ENCODE assay signal across 8 mouse cellular contexts in genomic region chr10:75794880-75795279, GRCm38 (mm10). TPM values are rescaled to one million over a fixed set of nuclear protein-coding genes. Genes with fewer than 3 reads are reported as not detected.
DNase-seq lines count a peak whose midpoint lies in the region; ATAC-seq and TF ChIP-seq lines count a peak whose summit lies in the region.
"Had no signal": no experiment of that assay in that cellular context is flagged by ENCODE, and none has a peak within 500 bp of the region (broad histone marks: within the 10 kb centered on the region; RNA-seq: fewer than 3 reads in every experiment).

No protein-coding gene starts in this region.

- H3K4me2 ChIP-seq in liver, postnatal 0 days (ENCODE audit: low read depth, low read length): peak overlapping the region; percentile 51
- H3K4me2 ChIP-seq: forebrain, embryonic 15.5 days had no signal

- TF ChIP-seq CTCF in kidney, adult 2 months (conservative IDR thresholded peaks at IDR 0.05; ENCODE audit: insufficient read depth, insufficient read length, low read depth, low read length): no peak
- no peak for TF ChIP-seq CTCF in liver, postnatal 0 days (IDR thresholded peaks at IDR 0.05; ENCODE audit: low read depth)

- H3K9ac ChIP-seq in liver, postnatal 0 days (replicated peaks): 0 out of 2 replicates have a peak overlapping the region, but pooled peaks have one; percentile 18
- H3K9ac ChIP-seq: forebrain, embryonic 15.5 days had no signal

- peak; percentile 45 for ATAC-seq in liver, postnatal 0 days
- ATAC-seq in frontal cortex, adult (ENCODE audit: low TSS enrichment): no peak
- ATAC-seq: forebrain, embryonic 15.5 days had no signal

- H3K4me3 ChIP-seq in kidney, adult 2 months (ENCODE audit: insufficient read depth, low read depth, low read length): no peak overlapping the region
- 0 out of 2 replicates have a peak overlapping the region, but pooled peaks have one; percentile 7 for H3K4me3 ChIP-seq in liver, postnatal 0 days (ENCODE audit: low read depth, low read length)
- H3K4me3 ChIP-seq: forebrain, embryonic 15.5 days had no signal

- H3K9me3 ChIP-seq in liver, postnatal 0 days (ENCODE audit: low read length): no peaks in the 10 kb centered on the region
- H3K9me3 ChIP-seq: forebrain, embryonic 15.5 days had no signal

- TF ChIP-seq POLR2A in kidney, adult 2 months (IDR thresholded peaks at IDR 0.05; ENCODE audit: low read depth, low read length): no peak

- DNase-seq in 3T3-L1 (ENCODE audit: low read depth, low spot score) (peak; percentile 49), NIH3T3 (ENCODE audit: low read depth) (peak; percentile 58)
- DNase-seq in kidney, adult 2 months: peak; percentile 89
- DNase-seq in liver, postnatal 0 days: no peak
- DNase-seq in c-Kit-positive CD71-positive TER-119-positive erythroid progenitor cells, embryonic 14.5 days (ENCODE audit: low spot score): no peak
- DNase-seq in frontal cortex, adult 2 months (ENCODE audit: extremely low spot score in 1 of 2, low spot score in 1 of 2): no peak

- peak; percentile 42; the same call in 1 of the 2 replicates for TF ChIP-seq EP300 in liver, postnatal 0 days (IDR thresholded peaks at IDR 0.05; ENCODE audit: low read depth)

- peaks cover 20% of the 10 kb centered on the region for H3K4me1 ChIP-seq in kidney, adult 2 months (ENCODE audit: control insufficient read depth, insufficient read depth, low read length)
- peaks cover 15% of the 10 kb centered on the region for H3K4me1 ChIP-seq in liver, postnatal 0 days (ENCODE audit: insufficient read depth)

- H3K27me3 ChIP-seq in kidney, adult 2 months (replicated peaks; ENCODE audit: control insufficient read depth, insufficient read depth, low read length): no peaks in the 10 kb centered on the region
- no peaks in the 10 kb centered on the region for H3K27me3 ChIP-seq in liver, postnatal 0 days (ENCODE audit: insufficient read depth, low read length)
- H3K27me3 ChIP-seq: forebrain, embryonic 15.5 days had no signal

- H3K36me3 ChIP-seq in kidney, adult 2 months (ENCODE audit: control insufficient read depth, insufficient read depth, low read length): no peaks in the 10 kb centered on the region
- no peaks in the 10 kb centered on the region for H3K36me3 ChIP-seq in liver, postnatal 0 days (replicated peaks; ENCODE audit: insufficient read depth, low read length)
- H3K36me3 ChIP-seq: forebrain, embryonic 15.5 days had no signal

- peak overlapping the region; percentile 72 for H3K27ac ChIP-seq in kidney, adult 2 months (ENCODE audit: insufficient read depth, low read depth, low read length)
- H3K27ac ChIP-seq in liver, postnatal 0 days (ENCODE audit: low read depth): peak overlapping the region; percentile 77
- H3K27ac ChIP-seq: forebrain, embryonic 15.5 days had no signal

- WGBS in kidney, adult 2 months: 22% methylated on average over 3 of the region's 3 CpGs
- 10% methylated on average over 3 of the region's 3 CpGs for WGBS in liver, postnatal 0 days (ENCODE audit: insufficient replicate concordance)

RNA-seq across cellular contexts. Expression of gene Gstt1, which starts 3.5 kb away (rescaled TPM):
- polyA plus RNA-seq in kidney, adult 2 months (2012; rRNA removed): 492 and 514 TPM in 2 replicates
- polyA plus RNA-seq in liver, postnatal 0 days (2015; fragmentation: Nextera tagmentation; extraction: Ambion mirVana): 77.5 and 78.5 TPM in 2 replicates
- 29.8 and 39.9 TPM in 2 replicates for polyA plus RNA-seq in frontal cortex, adult 2 months (2012; rRNA removed)

RNA-seq across cellular contexts. Expression of gene Gstt3, which starts 13.7 kb away (rescaled TPM):
- 97.4 and 108 TPM in 2 replicates for polyA plus RNA-seq in kidney, adult 2 months (2012; rRNA removed)
- 32.6 and 39.3 TPM in 2 replicates for polyA plus RNA-seq in liver, postnatal 0 days (2015; fragmentation: Nextera tagmentation; extraction: Ambion mirVana)
- polyA plus RNA-seq in frontal cortex, adult 2 months (2012; rRNA removed): 8.6 and 10.4 TPM in 2 replicates

RNA-seq across cellular contexts. Expression of gene Gm20441, which starts 14.1 kb away (rescaled TPM):
- polyA plus RNA-seq in kidney, adult 2 months (2012; rRNA removed): not detected in 2 replicates
- 0.24 TPM in 1 of 2 replicates, not detected in the other for polyA plus RNA-seq in liver, postnatal 0 days (2015; fragmentation: Nextera tagmentation; extraction: Ambion mirVana)
- not detected in 2 replicates for polyA plus RNA-seq in frontal cortex, adult 2 months (2012; rRNA removed)
- polyA plus RNA-seq: forebrain, embryonic 15.5 days had no signal

RNA-seq across cellular contexts. Expression of gene Ddt, which starts 21.7 kb away (rescaled TPM):
- 408 and 410 TPM in 2 replicates for polyA plus RNA-seq in kidney, adult 2 months (2012; rRNA removed)
- polyA plus RNA-seq in liver, postnatal 0 days (2015; fragmentation: Nextera tagmentation; extraction: Ambion mirVana): 739 and 838 TPM in 2 replicates
- polyA plus RNA-seq in frontal cortex, adult 2 months (2012; rRNA removed): 69.6 and 80.8 TPM in 2 replicates

RNA-seq across cellular contexts. Expression of gene Gstt4, which starts 27.5 kb away (rescaled TPM):
- polyA plus RNA-seq in kidney, adult 2 months (2012; rRNA removed): 0.11 and 0.23 TPM in 2 replicates
- polyA plus RNA-seq in liver, postnatal 0 days (2015; fragmentation: Nextera tagmentation; extraction: Ambion mirVana): not detected in 2 replicates
- not detected in 2 replicates for polyA plus RNA-seq in frontal cortex, adult 2 months (2012; rRNA removed)
- polyA plus RNA-seq: forebrain, embryonic 15.5 days had no signal

Comparison
In these comparisons a context has a peak if more than half of its experiments do, and no peak if none do; other contexts are left out.
1. DNase-seq: peak in 3T3-L1 (single experiment), NIH3T3 (single experiment) and kidney, adult 2 months (single experiment); none in liver, postnatal 0 days (single experiment), c-Kit-positive CD71-positive TER-119-positive erythroid progenitor cells, embryonic 14.5 days (single experiment) and frontal cortex, adult 2 months (0 of 2).